In the genomic region with DNA sequence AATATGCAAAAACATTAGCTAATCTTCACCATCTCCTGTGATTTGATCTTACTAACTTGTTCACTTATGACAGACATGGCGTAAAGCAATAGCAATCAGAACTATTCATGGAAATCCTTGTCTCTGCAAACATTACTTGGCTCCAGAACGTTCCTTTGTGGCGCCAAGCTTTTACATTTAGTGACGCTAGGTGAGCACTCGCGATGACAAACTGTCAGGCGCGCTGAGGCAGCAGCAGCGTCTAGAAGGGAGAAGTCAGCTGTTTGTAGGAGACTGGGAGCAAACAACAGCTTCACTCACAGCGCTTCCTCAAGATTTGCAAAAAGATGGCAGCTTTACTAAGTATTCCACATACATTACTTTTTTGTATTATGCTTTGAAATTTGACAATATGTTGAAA, we compare ENCODE assay signal across 24 mouse cellular contexts. TPM values are rescaled to one million over a fixed set of nuclear protein-coding genes. Genes with fewer than 3 reads are reported as not detected.
A peak's percentile ranks its signal among the peaks of the same experiment; 100 is the strongest.
DNase-seq lines count a peak whose midpoint lies in the region; ATAC-seq and TF ChIP-seq lines count a peak whose summit lies in the region.
"Had no signal": no experiment of that assay in that cellular context is flagged by ENCODE, and none has a peak within 500 bp of the region (broad histone marks: within the 10 kb centered on the region; RNA-seq: fewer than 3 reads in every experiment).

No protein-coding gene starts in this region.

- no peak overlapping the region for H3K9ac ChIP-seq in hindbrain, postnatal 0 days (replicated peaks; ENCODE audit: low read length)
- no peak overlapping the region for H3K9ac ChIP-seq in hindbrain, embryonic 11.5 days (ENCODE audit: low read depth, low read length)
- H3K9ac ChIP-seq: embryonic facial prominence, embryonic 13.5 days; forebrain, embryonic 12.5 days; hindbrain, embryonic 15.5 days; intestine, embryonic 15.5 days had no signal

- WGBS in hindbrain, postnatal 0 days: 70% methylated on average over 10 of the region's 10 CpGs
- WGBS in hindbrain, embryonic 11.5 days: 90% methylated on average over 10 of the region's 10 CpGs

- ATAC-seq in hindbrain, postnatal 0 days: no peak
- ATAC-seq in hindbrain, embryonic 11.5 days (ENCODE audit: low FRiP score): no peak
- ATAC-seq: forebrain, embryonic 16.5 days; intestine, embryonic 15.5 days had no signal

- H3K36me3 ChIP-seq in hindbrain, postnatal 0 days (ENCODE audit: insufficient read depth, low read length): no peaks in the 10 kb centered on the region
- H3K36me3 ChIP-seq in hindbrain, embryonic 11.5 days (ENCODE audit: control insufficient read depth, insufficient read depth, low read length): no peaks in the 10 kb centered on the region
- H3K36me3 ChIP-seq: intestine, embryonic 15.5 days had no signal

- H3K4me2 ChIP-seq in hindbrain, postnatal 0 days (ENCODE audit: low read depth, low read length): 0 out of 2 replicates have a peak overlapping the region, but pooled peaks have one; percentile 7
- no peak overlapping the region for H3K4me2 ChIP-seq in hindbrain, embryonic 11.5 days (replicated peaks; ENCODE audit: low read depth, low read length)
- H3K4me2 ChIP-seq: embryonic facial prominence, embryonic 13.5 days; forebrain, embryonic 12.5 days; heart, embryonic 11.5 days; hindbrain, embryonic 15.5 days; intestine, embryonic 15.5 days had no signal

- H3K4me1 ChIP-seq in hindbrain, postnatal 0 days (ENCODE audit: insufficient read depth, low read length): no peaks in the 10 kb centered on the region
- no peaks in the 10 kb centered on the region for H3K4me1 ChIP-seq in hindbrain, embryonic 11.5 days (replicated peaks; ENCODE audit: control insufficient read depth, insufficient read depth, low read length)
- H3K4me1 ChIP-seq: embryonic facial prominence, embryonic 10.5 days; embryonic facial prominence, embryonic 13.5 days; intestine, embryonic 15.5 days had no signal

- no peaks in the 10 kb centered on the region for H3K27me3 ChIP-seq in hindbrain, postnatal 0 days (ENCODE audit: insufficient read depth, low read length)
- no peaks in the 10 kb centered on the region for H3K27me3 ChIP-seq in hindbrain, embryonic 11.5 days (ENCODE audit: control insufficient read depth, insufficient read depth, low read length)
- H3K27me3 ChIP-seq: embryonic facial prominence, embryonic 13.5 days; forebrain, embryonic 12.5 days; hindbrain, embryonic 15.5 days; intestine, embryonic 15.5 days had no signal

- TF ChIP-seq CTCF in hindbrain, postnatal 0 days (IDR thresholded peaks at IDR 0.05; ENCODE audit: low read depth): no peak

- H3K27ac ChIP-seq in hindbrain, postnatal 0 days: no peak overlapping the region
- H3K27ac ChIP-seq in hindbrain, embryonic 11.5 days (ENCODE audit: low read depth, low read length): no peak overlapping the region
- H3K27ac ChIP-seq: embryonic facial prominence, embryonic 10.5 days; embryonic facial prominence, embryonic 13.5 days; forebrain, embryonic 12.5 days; gastrocnemius, adult 2 months; hindbrain, embryonic 15.5 days; intestine, embryonic 15.5 days had no signal

- no peak overlapping the region for H3K4me3 ChIP-seq in hindbrain, postnatal 0 days (ENCODE audit: low read length)
- no peak overlapping the region for H3K4me3 ChIP-seq in hindbrain, embryonic 11.5 days (ENCODE audit: low read depth, low read length)
- H3K4me3 ChIP-seq: embryonic facial prominence, embryonic 10.5 days; embryonic facial prominence, embryonic 13.5 days; erythroblast, embryonic 14.5 days; forebrain, embryonic 12.5 days; gastrocnemius, adult 2 months; hindbrain, embryonic 15.5 days; intestine, embryonic 15.5 days had no signal

- H3K9me3 ChIP-seq in hindbrain, postnatal 0 days (ENCODE audit: low read length): no peaks in the 10 kb centered on the region
- H3K9me3 ChIP-seq in hindbrain, embryonic 11.5 days (ENCODE audit: control insufficient read depth, low read length): no peaks in the 10 kb centered on the region
- H3K9me3 ChIP-seq: embryonic facial prominence, embryonic 10.5 days; embryonic facial prominence, embryonic 13.5 days; forebrain, embryonic 12.5 days; hindbrain, embryonic 15.5 days; intestine, embryonic 15.5 days had no signal

- DNase-seq in cerebellum, postnatal 10 days: peak; percentile 31 to 35
- DNase-seq in cerebellum, adult 11 months: no peak
- DNase-seq in hindbrain, postnatal 0 days (ENCODE audit: low spot score): peak; percentile 52
- no peak for DNase-seq in hindbrain, embryonic 11.5 days (ENCODE audit: low spot score)
- peak; percentile 8 for DNase-seq in retina, postnatal 1 day
- DNase-seq in retina, embryonic 14.5 days (ENCODE audit: low spot score): no peak
- DNase-seq: adrenal gland, postnatal 10 days; adrenal gland, postnatal 36 days; cerebellum, adult 18-20 months; cerebellum, adult 9-11 months; cerebellum, postnatal 36 days; embryo, embryonic 11 days; gastrocnemius, adult 2 months; gastrocnemius, postnatal 14 days; heart, adult 11 months; kidney, adult 11 months had no signal

RNA-seq across cellular contexts. Expression of a gene that starts 51.9 kb away (rescaled TPM):
- total RNA-seq in hindbrain, postnatal 0 days (2014; rRNA removed): 41.3 and 45.0 TPM in 2 replicates
- polyA plus RNA-seq in hindbrain, postnatal 0 days (2015; fragmentation: Nextera tagmentation; extraction: Ambion mirVana): 13.4 and 14.0 TPM in 2 replicates
- polyA plus RNA-seq in hindbrain, embryonic 11.5 days (2014; fragmentation: Nextera tagmentation; extraction: Ambion mirVana): 12.7 and 16.9 TPM in 2 replicates
- polyA plus RNA-seq: erythroblast, embryonic 14.5 days had no signal

Comparison
In these comparisons a context has a peak if more than half of its experiments do, and no peak if none do; other contexts are left out.
1. DNase-seq: peak in cerebellum, postnatal 10 days (2 of 2), hindbrain, postnatal 0 days (single experiment) and retina, postnatal 1 day (single experiment); none in cerebellum, adult 11 months (single experiment), hindbrain, embryonic 11.5 days (single experiment) and retina, embryonic 14.5 days (single experiment).